Mouse (Mus musculus): ENCODE data around the gene Tdp2.
"Not testable (repeated sequence)": the region's sequence is repeated elsewhere in the genome, so short reads cannot be mapped to it uniquely, and the experiment has no call there.

Tdp2 gene

DNA sequence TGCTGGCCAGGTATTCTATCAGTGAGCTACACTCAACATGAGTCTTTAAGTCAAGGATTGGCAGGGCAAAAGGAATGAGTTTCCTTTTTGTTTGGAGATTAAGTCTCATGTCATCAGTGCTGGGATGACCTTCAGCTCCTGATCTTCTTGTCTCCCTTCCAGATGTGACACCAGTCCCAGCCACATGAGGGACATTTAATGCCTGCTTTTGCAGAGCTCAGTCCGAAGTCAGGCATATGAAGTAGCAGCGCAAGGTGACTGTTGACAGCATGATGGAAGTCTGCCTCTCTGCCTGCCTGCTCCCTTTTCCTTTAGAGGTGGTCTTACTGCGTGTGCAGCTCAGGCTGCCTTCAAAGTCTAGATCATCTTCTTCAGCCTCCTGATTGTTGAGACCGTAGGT is 6.8 kb upstream of the Tdp2 start:
- no peak for DNase-seq (ENCODE audit: low spot score in 2 of 2)

DNA sequence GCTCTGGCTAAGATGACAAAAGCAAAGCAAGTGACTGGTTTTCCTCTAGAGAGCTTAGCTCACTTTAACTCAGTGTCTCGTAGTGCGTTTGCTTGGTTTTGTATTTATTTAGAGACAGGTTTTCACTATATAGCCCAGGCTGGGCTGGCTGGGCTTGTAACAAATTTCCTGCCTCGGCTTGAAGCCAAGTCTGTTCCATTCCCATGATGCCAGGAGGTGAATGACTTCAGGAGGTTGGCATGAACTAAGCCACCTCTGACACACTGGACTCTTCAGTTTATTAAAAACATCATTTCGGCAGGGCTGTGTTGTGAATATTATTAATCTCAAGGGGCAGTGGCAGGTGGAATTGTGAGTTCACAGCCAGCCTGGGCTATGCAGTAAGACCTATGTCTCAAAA is 5.9 kb upstream of the Tdp2 start:
- DNase-seq (ENCODE audit: low spot score in 2 of 2), result no peak

- no peak for DNase-seq (ENCODE audit: low spot score in 2 of 2)
Measured at GRCm38 (mm10) chr13:24826116-24826515, 5.4 kb upstream of the Tdp2 start.

DNA sequence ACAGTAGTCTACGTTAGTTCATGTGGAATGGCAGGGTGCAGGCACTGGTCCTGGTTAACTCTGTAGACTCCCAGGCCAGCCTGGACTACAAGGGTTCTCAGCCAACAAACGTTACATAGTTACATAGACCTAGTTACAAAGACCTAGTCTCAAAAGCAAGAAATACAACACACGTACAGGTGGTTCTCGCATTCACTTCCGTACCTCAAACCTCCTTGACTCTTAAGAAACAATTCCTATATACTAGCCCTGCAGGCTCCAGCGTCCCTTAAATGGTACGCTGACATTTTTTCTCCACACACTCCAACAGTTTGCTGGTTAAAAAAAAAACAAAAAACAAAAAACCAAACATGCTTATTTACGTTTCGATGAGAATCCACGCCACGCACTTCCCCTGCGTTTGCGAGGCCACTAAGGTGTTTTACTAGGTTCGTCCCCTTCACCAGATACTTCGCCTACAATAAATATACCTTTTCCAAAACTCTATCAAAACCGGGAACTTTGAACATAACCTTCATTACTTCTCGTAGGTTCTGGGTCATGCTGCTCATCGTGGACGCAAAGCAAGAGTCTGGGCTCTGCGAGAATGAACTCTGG is 625 bp upstream of the Tdp2 start:
- no peak for DNase-seq (ENCODE audit: low spot score in 2 of 2)

- DNase-seq (ENCODE audit: low spot score in 2 of 2), result no peak
Measured at GRCm38 (mm10) chr13:24832131-24832810, 792 bp downstream of the Tdp2 start.

DNA sequence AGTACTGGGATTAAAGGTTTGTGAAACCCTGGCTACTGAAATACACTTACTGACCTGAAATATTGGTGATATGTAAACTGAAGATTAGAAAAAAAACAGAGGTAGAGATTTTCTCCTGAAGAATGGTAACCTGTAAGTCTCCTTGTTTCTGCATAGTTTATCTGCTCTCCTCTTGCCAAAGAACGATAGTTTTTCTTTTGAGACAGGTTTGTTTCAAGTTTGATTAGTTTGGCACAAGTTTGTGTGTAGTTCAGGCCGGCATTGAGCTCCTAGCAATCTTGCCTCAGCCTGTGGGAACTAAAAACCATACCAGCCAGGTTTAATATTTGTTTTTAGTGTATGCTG is 1.3 kb downstream of the Tdp2 start:
- DNase-seq (ENCODE audit: low spot score in 2 of 2), result no peak

- DNase-seq (ENCODE audit: low spot score in 2 of 2), result not testable (repeated sequence)
Measured at GRCm38 (mm10) chr13:24837765-24838164, 6.3 kb downstream of the Tdp2 start.

DNA sequence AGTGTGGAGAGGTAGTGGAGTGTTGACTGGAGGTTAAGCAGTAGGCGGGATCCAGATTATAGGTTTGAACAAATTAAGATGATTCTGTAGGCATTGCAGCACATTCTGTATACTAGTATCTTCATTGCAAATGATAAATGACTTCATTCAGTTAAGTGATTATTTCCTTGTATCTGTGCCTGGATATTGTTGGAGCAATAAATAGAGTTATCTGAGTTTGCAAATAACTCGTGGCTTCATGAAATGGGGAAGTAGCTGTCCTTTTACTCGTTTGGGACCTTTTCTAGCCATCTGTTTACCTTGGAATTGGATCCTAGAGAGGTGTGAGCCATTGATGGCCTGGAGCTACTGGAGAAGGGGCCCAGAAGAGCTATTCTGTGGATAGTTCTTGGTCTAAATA is 8.4 kb downstream of the Tdp2 start:
- DNase-seq (ENCODE audit: low spot score in 2 of 2), result no peak

DNA sequence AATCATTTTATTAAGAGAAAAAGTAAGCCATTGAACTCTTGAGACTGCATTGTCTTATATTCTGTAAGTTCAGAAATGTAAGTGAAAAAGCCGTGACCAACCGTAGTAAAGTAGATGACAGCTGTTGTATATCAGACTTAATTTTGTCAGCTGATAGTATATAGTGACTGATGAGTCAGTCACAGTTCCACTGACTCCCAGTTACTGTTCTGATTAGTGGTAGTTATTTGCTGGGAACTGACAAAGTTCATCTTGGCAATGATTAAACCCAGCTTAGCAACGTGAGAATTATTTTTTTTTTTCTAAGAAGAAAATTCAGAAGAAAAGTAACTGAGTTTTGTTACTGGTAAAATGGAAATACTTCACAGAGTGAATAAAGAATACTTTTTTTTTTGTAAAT is 10.2 kb downstream of the Tdp2 start:
- DNase-seq (ENCODE audit: low spot score in 2 of 2), result no peak

GRCm38 (mm10) chr13:24844983-24845955 is 13.8 kb downstream of the Tdp2 start, which contains the start of gene D130043K22Rik:
Gene D130043K22Rik (plus strand): TSS chr13:24845135.
- DNase-seq (ENCODE audit: low spot score in 2 of 2), result peak in 1 of 2 experiments; percentile 31

DNA sequence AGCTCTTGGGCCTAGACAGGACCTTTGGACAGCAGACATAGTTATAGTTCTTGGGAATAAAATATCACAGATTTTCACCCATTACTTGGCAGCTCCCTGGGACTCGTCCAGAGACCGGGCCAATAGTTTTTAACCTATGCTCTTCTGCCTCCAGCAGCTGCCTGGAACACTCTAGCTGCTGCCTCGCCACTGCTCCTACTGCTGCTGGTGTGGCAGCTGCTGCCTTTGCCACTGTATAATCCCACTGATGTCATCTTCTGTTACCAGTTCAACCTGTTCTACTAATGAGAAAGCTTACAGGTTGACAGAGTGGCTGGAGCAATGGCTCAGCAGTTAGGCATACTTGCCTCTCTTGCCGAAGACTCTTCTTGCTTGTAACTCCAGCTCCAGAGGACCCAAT is 17.8 kb downstream of the Tdp2 start:
- DNase-seq (ENCODE audit: low spot score in 2 of 2), result no peak

DNA sequence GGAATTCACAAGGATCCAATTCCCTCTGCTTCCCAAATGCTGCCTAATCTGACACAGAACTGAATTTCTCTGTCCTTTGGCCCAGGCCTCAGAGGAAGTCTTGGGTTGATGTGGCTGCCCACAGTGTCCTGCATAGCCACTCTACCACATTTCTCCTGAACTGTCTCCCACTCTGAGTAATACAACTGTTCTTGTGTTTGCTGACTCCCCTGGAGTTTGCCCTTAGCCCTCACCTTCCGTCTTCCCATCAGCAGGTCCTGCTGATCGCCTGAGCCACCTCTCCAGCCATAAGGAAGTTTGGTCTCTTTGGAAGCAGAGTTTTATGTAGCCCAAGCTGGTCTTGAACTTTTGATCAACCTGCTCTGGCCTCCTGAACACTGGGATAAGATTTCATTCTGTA is 20.5 kb downstream of the Tdp2 start:
- no peak for DNase-seq (ENCODE audit: low spot score in 2 of 2)

DNA sequence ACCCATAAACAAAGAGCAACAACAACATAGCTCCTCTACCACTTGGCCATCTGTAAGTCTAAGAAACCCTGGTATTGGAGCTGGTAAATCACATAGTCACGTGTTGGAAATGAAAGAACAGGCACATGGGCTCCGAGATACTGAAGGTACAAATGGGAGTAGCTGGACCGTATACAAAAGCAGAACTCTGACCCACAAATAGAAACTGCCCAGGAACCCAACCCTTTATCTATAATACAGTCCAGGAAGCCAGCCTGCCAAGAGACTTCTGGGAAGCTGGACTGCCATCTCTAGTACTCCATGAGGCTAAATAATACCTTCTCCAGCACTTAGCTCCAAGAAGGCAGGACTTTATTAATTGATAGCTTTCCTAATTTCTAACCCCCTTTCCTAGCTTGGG is 21.1 kb downstream of the Tdp2 start:
- DNase-seq (ENCODE audit: low spot score in 2 of 2), result no peak

GRCm38 (mm10) chr13:24859115-24859514 is 27.6 kb downstream of the Tdp2 start:
- DNase-seq (ENCODE audit: low spot score in 2 of 2), result no peak

DNA sequence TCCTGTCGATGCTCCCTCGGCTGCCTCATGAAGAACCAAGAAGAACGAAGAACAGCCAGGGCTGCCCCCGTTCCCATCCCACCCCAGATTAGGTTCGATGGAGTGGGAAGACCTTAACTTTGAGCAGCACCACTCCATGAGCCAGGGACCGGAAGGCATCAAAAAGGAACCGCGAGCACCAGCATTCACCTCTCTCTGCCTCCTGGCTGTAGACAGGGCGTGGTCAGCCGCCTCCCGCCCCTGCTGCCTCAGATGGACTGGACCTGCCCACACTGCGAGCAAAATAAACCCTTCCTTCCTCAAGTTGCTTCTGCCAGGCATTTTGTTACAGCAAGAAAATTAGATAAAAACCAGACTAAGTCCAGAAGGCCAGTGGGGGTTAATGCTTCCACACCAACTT is 29.6 kb downstream of the Tdp2 start:
- DNase-seq (ENCODE audit: low spot score in 2 of 2), result no peak

DNA sequence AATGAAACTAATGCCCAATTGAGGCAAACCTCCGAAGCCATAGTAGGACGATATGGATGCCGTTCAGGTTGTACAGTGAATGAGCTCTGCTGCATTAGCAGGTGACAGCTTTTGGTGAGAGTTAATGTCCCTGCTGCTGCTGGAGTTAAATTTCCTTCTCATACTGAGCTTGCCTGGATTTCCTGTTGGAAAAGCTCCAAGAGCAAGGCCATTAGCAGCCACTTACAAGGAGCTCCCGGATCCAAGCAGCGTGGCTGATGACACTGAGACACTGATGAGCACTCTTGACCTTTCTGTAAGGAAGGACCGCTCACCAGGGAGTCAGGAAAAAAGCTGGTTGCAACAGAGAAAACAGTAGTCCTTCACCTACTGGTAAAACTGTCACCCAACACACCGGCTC is 30.5 kb downstream of the Tdp2 start:
- DNase-seq (ENCODE audit: low spot score in 2 of 2), result no peak

GRCm38 (mm10) chr13:24862520-24862919 is 31.0 kb downstream of the Tdp2 start:
- DNase-seq (ENCODE audit: low spot score in 2 of 2), result peak in 1 of 2 experiments; percentile 25

DNA sequence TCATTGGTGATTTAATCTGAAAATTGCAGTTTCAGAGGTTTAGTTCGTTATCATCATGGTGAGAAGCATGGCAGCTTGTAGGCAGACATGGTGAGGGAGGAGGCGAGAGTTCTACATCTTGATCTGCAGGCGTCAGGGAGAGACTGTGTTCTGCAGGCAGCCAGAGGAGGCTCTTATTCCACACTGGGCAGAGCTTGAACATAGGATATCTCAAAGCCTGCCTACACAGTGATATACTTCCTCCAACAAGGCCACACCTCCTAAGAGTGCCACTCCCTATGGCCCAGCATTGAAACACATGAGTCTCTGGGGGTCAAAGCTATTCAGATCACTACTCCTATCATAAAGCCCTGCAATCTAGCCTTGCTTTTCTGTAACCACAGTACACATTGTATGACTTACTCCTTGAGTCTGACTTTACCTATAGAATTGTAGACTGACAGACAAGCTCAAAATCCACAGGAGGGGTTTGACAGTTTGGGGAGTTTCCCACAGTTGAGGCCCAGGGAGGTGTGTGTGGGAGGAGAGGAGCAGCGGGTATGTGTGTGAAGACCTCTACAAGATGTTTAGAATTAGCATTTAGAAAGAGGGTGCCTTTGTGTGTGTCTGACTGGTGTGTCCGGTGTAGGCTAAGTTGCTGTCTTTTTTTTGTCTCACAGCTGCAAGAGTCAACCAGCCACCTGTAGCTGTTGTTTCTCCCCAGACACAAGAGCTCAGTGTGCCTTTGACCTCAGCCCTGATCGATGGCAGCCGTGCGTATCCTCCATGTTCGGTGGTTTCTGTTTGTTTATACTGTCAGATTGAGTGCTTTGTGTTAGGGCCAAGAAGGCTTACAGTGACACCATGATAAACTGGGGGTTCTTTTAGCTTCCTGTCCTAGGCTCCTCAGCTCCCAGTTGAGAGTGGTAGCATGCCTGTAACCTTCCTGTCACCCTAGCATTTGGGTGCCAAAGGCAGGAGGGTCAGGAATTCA is 35.2 kb downstream of the Tdp2 start:
- DNase-seq (ENCODE audit: low spot score in 2 of 2), result no peak

DNA sequence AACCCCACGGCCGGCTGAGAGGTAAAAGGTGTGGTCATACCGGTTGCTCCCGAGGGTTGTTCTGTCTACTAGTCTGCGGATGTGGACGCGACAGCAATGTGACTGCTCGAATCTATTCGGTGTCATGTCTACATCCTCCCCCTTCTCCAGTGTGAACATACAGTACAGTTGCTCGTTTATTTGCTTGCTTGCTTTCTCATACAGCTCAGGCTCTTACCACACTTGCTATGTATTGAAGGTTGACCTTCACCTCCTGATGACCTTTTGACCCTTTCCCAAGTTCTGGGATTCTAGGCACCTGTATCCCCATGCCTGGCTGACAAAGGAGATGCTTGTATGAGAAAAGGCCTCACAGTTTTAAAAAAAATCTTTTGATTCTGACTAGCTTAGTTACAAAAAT is 36.3 kb downstream of the Tdp2 start:
- no peak for DNase-seq (ENCODE audit: low spot score in 2 of 2)

DNA sequence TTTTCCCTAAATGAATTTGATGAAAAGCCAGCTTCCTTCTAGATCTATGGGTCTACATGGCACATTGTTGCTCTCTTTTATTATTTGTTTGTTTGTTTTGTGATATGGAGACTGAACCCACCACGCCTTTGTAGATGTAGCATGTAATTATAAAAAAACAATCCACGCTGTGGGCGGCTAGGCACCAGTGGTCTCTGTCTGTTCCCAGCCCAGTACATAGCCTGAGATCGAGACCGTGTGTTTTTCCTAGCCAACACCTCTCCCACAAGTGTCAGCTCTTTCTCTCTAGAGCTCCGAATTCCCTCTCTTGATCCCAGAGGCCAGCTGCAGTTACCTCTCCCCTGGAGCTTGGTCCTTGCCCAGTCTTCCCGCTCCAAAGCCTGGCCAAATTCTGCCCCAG is 36.8 kb downstream of the Tdp2 start:
- DNase-seq (ENCODE audit: low spot score in 2 of 2), result no peak

- no peak for DNase-seq (ENCODE audit: low spot score in 2 of 2)
Measured at GRCm38 (mm10) chr13:24879359-24880040, 48.0 kb downstream of the Tdp2 start.
